Mouse (Mus musculus) small intestine, adult 2 months (tissue): ENCODE measurements around the gene Pear1.

Source experiments
- CTCF ChIP-seq: fragments of 200-500 bp; IDR thresholded peaks from 2 replicates; pipeline ENCODE4 v1.5.1; 2012; ENCODE audit warnings: low read depth, mild to moderate bottlenecking, control low read depth, inconsistent platforms, low read length, moderate library complexity, mixed read lengths; ENCODE audit not compliant: insufficient replicate concordance, insufficient read length; ENCODE audit errors: extremely low read depth
- POLR2A ChIP-seq: fragments of 200-500 bp; IDR thresholded peaks from 2 replicates; pipeline ENCODE4 v1.6.1; 2012; ENCODE audit warnings: low read depth, mild to moderate bottlenecking, control low read depth, inconsistent platforms, low read length, moderate library complexity

GRCm38 (mm10) chr3:87785626-87786214, 38.4 kb downstream of the Pear1 start:
- TF ChIP-seq CTCF: no peak
- TF ChIP-seq POLR2A: no peak
